Mouse (Mus musculus): ENCODE data around the gene Utp11. TPM values are rescaled to one million over a fixed set of nuclear protein-coding genes. Genes with fewer than 3 reads are reported as not detected.

Utp11 gene
- polyA plus RNA-seq (2011; ENCODE audit: insufficient read length, low read depth, missing spikeins): 51.1 and 51.9 TPM in 2 replicates

DNA sequence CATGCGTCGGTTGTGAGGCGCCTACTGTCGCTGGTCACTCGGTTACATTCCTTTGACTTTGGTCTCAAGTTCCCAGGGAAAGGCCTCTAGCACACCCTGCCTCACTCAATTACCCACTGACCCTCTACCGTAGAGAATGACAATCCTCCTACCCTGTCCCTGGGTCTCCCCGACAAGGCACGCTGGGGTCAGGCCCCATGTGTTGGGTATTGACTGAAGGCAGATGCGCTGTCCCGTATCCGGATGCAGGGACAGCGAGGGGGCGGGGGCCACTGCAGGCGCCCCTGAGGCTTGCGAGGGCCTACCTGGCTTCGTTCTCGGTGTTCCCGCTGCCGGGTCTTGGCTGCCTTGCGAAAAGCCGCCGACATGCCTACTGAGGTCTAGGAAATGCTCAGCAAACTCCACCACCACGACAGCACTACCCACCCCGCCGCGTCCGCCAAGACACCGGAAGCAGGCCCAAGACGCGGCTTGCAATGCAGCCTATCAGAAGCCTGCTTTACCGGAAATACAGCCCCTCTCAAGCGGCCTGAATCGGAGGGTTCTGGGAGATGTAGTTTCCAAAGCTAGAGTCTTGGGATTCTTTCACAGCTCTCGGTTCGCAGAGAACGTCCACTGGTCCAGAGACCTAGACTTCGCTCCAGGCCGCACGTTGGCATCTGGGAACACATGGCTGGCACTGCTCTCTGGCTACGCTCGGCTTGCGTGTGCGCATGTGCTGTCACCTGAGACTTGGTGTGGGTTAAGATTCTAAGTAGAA lies at the start of gene Utp11:
Utp11 (minus strand) TSS at position 466 of the 760 bp plus-strand sequence.
- Histone ChIP-seq H3K27ac (ENCODE audit: insufficient read depth, low read length) (peak within 1 kb of the TSS; percentile 21), H3K4me3 (ENCODE audit: insufficient read depth, low read length) (peak within 1 kb of the TSS; percentile 97), H3K4me1 (ENCODE audit: control insufficient read depth, insufficient read depth, low read length) (peaks cover 7% of the 10 kb centered on the region; the same call in 1 of the 2 replicates)
- TF ChIP-seq CTCF (IDR thresholded peaks at IDR 0.05; ENCODE audit: borderline replicate concordance, insufficient read depth, low read length): no peak
- TF ChIP-seq POLR2A (IDR thresholded peaks at IDR 0.05; ENCODE audit: low read depth, low read length): peak; percentile 72

DNA sequence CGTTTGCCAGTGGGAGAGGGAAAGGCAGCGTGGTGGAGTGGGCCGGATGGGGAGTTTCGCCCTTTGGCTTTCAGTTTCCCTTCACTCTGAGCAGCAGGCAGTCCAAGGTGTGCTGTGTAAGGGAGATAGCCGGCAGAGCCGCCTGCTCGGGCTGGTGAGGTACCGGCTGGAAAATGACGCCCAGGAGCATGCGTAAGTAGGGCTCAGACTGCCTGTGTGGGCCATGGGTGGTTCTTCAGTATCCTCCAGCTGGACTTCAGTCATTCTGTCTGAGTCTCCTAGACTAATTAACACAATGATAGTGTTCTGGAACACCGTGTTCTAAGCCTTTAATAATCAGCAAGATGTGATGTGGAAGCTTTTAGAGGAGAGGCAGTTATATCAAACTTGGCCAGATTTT lies 49.4 kb upstream of the Utp11 start:
- no peak overlapping the region for H3K4me3 ChIP-seq (ENCODE audit: insufficient read depth, low read length)
- H3K27ac ChIP-seq (ENCODE audit: insufficient read depth, low read length): no peak overlapping the region
- H3K4me1 ChIP-seq (ENCODE audit: control insufficient read depth, insufficient read depth, low read length): no peaks in the 10 kb centered on the region
- TF ChIP-seq CTCF (IDR thresholded peaks at IDR 0.05; ENCODE audit: borderline replicate concordance, insufficient read depth, low read length): no peak
- TF ChIP-seq POLR2A (IDR thresholded peaks at IDR 0.05; ENCODE audit: low read depth, low read length): no peak

GRCm38 (mm10) chr4:124741376-124742343 lies 48.3 kb upstream of the Utp11 start, which contains the start of gene Inpp5b:
Gene Inpp5b (plus strand): TSS chr4:124741850.
- no peaks in the 10 kb centered on the region for H3K4me1 ChIP-seq (ENCODE audit: control insufficient read depth, insufficient read depth, low read length)
- peak within 1 kb of the TSS; percentile 38 for H3K27ac ChIP-seq (ENCODE audit: insufficient read depth, low read length)
- H3K4me3 ChIP-seq (ENCODE audit: insufficient read depth, low read length): peak within 1 kb of the TSS; percentile 60
- TF ChIP-seq CTCF (IDR thresholded peaks at IDR 0.05; ENCODE audit: borderline replicate concordance, insufficient read depth, low read length): no peak
- TF ChIP-seq POLR2A (IDR thresholded peaks at IDR 0.05; ENCODE audit: low read depth, low read length): peak; percentile 72

DNA sequence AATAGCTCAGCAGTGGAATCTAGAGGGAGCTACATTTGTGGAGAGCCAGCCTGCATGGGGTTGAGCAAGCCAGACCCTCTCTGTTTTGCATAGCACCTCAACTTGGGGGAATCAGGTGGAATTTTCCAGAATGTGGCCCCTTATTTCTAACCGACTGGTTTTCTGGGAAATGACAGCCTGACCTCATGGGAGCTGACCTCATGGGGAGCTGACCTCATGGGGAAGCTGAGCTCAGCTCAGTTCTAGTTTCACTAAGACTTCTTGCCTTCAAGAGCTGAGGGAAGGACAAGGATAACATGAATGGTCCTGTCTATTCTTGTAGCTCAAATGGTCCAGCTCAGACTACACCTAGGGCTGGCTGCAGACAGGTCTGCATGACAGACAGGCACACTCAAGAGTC lies 45.4 kb upstream of the Utp11 start:
- TF ChIP-seq CTCF (IDR thresholded peaks at IDR 0.05; ENCODE audit: borderline replicate concordance, insufficient read depth, low read length): no peak
- TF ChIP-seq POLR2A (IDR thresholded peaks at IDR 0.05; ENCODE audit: low read depth, low read length): no peak
- H3K27ac ChIP-seq (ENCODE audit: insufficient read depth, low read length): no peak overlapping the region
- H3K4me1 ChIP-seq (ENCODE audit: control insufficient read depth, insufficient read depth, low read length): no peaks in the 10 kb centered on the region
- H3K4me3 ChIP-seq (ENCODE audit: insufficient read depth, low read length): no peak overlapping the region

DNA sequence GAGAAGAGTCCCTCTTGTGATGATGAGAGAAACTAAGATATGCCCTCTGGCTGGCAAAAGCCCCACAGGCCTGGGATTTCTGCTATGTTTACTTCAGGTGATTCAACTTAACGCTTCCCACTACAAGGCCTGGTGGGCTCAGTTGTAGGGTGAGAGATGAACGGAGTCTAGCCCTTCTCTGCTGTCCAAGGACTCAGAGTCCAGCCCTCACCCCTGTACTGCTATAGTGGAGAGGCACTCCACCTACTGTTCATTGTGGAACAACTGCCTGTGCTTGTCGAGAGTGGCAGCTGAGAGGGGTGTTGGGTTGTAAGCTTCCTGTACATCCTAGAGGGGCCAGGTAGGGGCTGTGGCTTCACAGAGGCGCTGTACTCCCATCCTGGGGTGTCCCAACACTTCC lies 44.6 kb upstream of the Utp11 start:
- Histone ChIP-seq H3K27ac (ENCODE audit: insufficient read depth, low read length) (no peak overlapping the region), H3K4me1 (ENCODE audit: control insufficient read depth, insufficient read depth, low read length) (no peaks in the 10 kb centered on the region), H3K4me3 (ENCODE audit: insufficient read depth, low read length) (no peak overlapping the region)
- TF ChIP-seq POLR2A (IDR thresholded peaks at IDR 0.05; ENCODE audit: low read depth, low read length): no peak
- TF ChIP-seq CTCF (IDR thresholded peaks at IDR 0.05; ENCODE audit: borderline replicate concordance, insufficient read depth, low read length): no peak

DNA sequence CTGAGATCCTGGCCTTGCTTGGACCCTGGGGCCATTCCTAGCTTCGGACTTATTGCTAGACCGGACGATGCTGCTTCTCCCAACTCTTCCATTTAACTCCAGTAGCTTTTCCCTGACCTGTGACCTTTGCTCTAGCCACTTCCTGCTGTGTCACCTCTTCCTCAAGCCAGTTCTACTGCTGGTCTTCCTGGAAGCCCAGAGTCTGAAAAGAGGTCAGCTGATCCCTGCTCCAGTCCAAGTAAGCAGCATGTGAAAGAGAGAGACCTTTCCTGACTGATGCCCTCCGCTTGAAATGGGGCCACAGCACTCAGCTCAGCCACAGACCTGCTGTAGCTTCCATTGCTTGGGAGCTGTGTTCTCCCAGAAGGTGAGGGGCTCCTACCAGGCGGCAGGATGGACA lies 44.1 kb upstream of the Utp11 start:
- H3K4me1 ChIP-seq (ENCODE audit: control insufficient read depth, insufficient read depth, low read length): no peaks in the 10 kb centered on the region
- H3K27ac ChIP-seq (ENCODE audit: insufficient read depth, low read length): no peak overlapping the region
- TF ChIP-seq POLR2A (IDR thresholded peaks at IDR 0.05; ENCODE audit: low read depth, low read length) (no peak), CTCF (IDR thresholded peaks at IDR 0.05; ENCODE audit: borderline replicate concordance, insufficient read depth, low read length) (no peak)
- H3K4me3 ChIP-seq (ENCODE audit: insufficient read depth, low read length): no peak overlapping the region

DNA sequence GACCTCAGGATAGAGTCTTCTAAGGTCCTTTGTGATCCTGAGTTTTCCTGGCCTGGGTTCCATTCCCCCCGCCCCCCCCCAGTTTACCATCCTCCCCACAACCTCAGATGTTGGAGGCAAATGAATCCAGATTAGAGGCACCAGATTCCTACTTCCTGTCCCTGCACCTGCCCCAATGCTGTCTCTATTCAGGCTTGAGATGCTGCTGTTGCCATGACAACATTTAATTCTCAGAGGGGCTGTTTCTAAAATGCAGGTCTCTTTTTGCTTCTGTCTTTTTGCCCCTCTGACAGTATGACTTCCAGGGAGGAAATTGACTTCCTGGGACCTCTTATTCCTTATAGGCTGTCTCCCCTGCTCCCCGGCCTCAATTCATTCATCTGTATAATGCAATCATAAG lies 43.6 kb upstream of the Utp11 start:
- Histone ChIP-seq H3K27ac (ENCODE audit: insufficient read depth, low read length) (no peak overlapping the region), H3K4me3 (ENCODE audit: insufficient read depth, low read length) (no peak overlapping the region), H3K4me1 (ENCODE audit: control insufficient read depth, insufficient read depth, low read length) (no peaks in the 10 kb centered on the region)
- TF ChIP-seq CTCF (IDR thresholded peaks at IDR 0.05; ENCODE audit: borderline replicate concordance, insufficient read depth, low read length) (no peak), POLR2A (IDR thresholded peaks at IDR 0.05; ENCODE audit: low read depth, low read length) (no peak)

DNA sequence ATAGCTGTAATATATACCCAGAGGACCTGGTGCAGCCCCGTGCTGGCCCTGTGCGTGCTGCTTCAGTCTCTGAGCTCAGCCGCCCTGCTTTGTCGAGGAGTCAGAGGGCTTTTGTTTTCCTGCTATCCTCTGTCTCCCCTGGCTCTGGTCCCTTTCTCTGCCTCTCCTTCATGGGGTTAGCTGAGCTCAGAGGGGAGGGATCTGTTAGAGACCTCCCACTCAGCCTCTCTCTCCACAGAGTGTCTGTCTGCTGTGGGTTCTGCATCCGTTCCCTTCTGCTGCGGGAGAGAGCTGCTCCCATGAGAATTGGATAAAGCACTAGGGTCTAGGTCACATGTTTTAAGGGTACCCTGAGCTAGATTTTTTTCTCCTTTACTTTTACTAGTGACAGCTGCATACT lies 32.7 kb upstream of the Utp11 start:
- Histone ChIP-seq H3K27ac (ENCODE audit: insufficient read depth, low read length) (no peak overlapping the region), H3K4me3 (ENCODE audit: insufficient read depth, low read length) (no peak overlapping the region), H3K4me1 (ENCODE audit: control insufficient read depth, insufficient read depth, low read length) (no peaks in the 10 kb centered on the region)
- TF ChIP-seq POLR2A (IDR thresholded peaks at IDR 0.05; ENCODE audit: low read depth, low read length) (no peak), CTCF (IDR thresholded peaks at IDR 0.05; ENCODE audit: borderline replicate concordance, insufficient read depth, low read length) (no peak)

GRCm38 (mm10) chr4:124719101-124719500 lies 25.7 kb upstream of the Utp11 start:
- Histone ChIP-seq H3K4me1 (ENCODE audit: control insufficient read depth, insufficient read depth, low read length) (peaks cover 5% of the 10 kb centered on the region), H3K27ac (ENCODE audit: insufficient read depth, low read length) (no peak overlapping the region), H3K4me3 (ENCODE audit: insufficient read depth, low read length) (no peak overlapping the region)
- TF ChIP-seq CTCF (IDR thresholded peaks at IDR 0.05; ENCODE audit: borderline replicate concordance, insufficient read depth, low read length): no peak
- TF ChIP-seq POLR2A (IDR thresholded peaks at IDR 0.05; ENCODE audit: low read depth, low read length): no peak
